Mouse (Mus musculus): ENCODE results near the gene Sephs2. TPM values are rescaled to one million over a fixed set of nuclear protein-coding genes. Genes with fewer than 3 reads are reported as not detected.

Gene Sephs2
- total RNA-seq (2023; ENCODE audit: inconsistent age) = 28.1 to 30.4 TPM (median 28.4 TPM) in 4 replicates

GRCm38 (mm10) chr7:127273925-127274789, at the start of gene Sephs2:
Gene Sephs2, minus strand, starts transcription at chr7:127274055.

GRCm38 (mm10) chr7:127296098-127296497, 22.2 kb upstream of the Sephs2 start, which contains the start of gene Itgal:
Gene Itgal, plus strand, starts transcription at chr7:127296260.

GRCm38 (mm10) chr7:127260309-127261111, 13.3 kb downstream of the Sephs2 start, which contains the start of gene Dctpp1:
Gene Dctpp1, minus strand, starts transcription at chr7:127260709.

GRCm38 (mm10) chr7:127243870-127244657, 29.8 kb downstream of the Sephs2 start, which contains the start of gene Zfp771:
Gene Zfp771, plus strand, starts transcription at chr7:127244274.

GRCm38 (mm10) chr7:127232622-127233367, 41.1 kb downstream of the Sephs2 start, which contains the start of the genes Zfp553 and Sept1:
Gene Zfp553, plus strand, starts transcription at chr7:127233061.
Gene Sept1, minus strand, starts transcription at chr7:127233130.

Other genes starting within 250 kb of the Sephs2 start
- gene Maz, start 247.0 kb downstream of the Sephs2 start, total RNA-seq (2023; ENCODE audit: inconsistent age) = 211 to 222 TPM (median 215 TPM) in 4 replicates
- 2.8 to 4.5 TPM (median 3.0 TPM) in 4 replicates for gene Kif22, start 231.6 kb downstream of the Sephs2 start, total RNA-seq (2023; ENCODE audit: inconsistent age)
- 2.3 to 4.0 TPM (median 2.6 TPM) in 3 of 4 replicates, not detected in the other for gene Zg16, start 186.7 kb downstream of the Sephs2 start, total RNA-seq (2023; ENCODE audit: inconsistent age)
- 46.0 to 63.9 TPM (median 57.5 TPM) in 4 replicates for gene AI467606, start 182.7 kb downstream of the Sephs2 start, total RNA-seq (2023; ENCODE audit: inconsistent age)
- 0.42 to 1.1 TPM (median 0.59 TPM) in 4 replicates for gene Qprt, start 151.8 kb downstream of the Sephs2 start, total RNA-seq (2023; ENCODE audit: inconsistent age)
- gene Spn, start 136.2 kb downstream of the Sephs2 start, total RNA-seq (2023; ENCODE audit: inconsistent age) = 6.5 to 8.8 TPM (median 7.3 TPM) in 4 replicates
- gene Cd2bp2, start 78.0 kb downstream of the Sephs2 start, total RNA-seq (2023; ENCODE audit: inconsistent age) = 76.0 to 79.5 TPM (median 77.9 TPM) in 4 replicates
- gene Tbc1d10b, start 65.6 kb downstream of the Sephs2 start, total RNA-seq (2023; ENCODE audit: inconsistent age) = 54.5 to 63.3 TPM (median 58.6 TPM) in 4 replicates
- gene Mylpf, start 65.2 kb downstream of the Sephs2 start, total RNA-seq (2023; ENCODE audit: inconsistent age) = 5.3 to 13.4 TPM (median 8.4 TPM) in 4 replicates
- gene Zfp553, start 41.0 kb downstream of the Sephs2 start, total RNA-seq (2023; ENCODE audit: inconsistent age) = 9.1 to 13.5 TPM (median 10.3 TPM) in 4 replicates
- gene Sept1, start 40.9 kb downstream of the Sephs2 start, total RNA-seq (2023; ENCODE audit: inconsistent age) = 393 to 439 TPM (median 415 TPM) in 4 replicates
- 14.8 to 24.2 TPM (median 17.5 TPM) in 4 replicates for gene Zfp771, start 29.8 kb downstream of the Sephs2 start, total RNA-seq (2023; ENCODE audit: inconsistent age)
- gene Dctpp1, start 13.3 kb downstream of the Sephs2 start, total RNA-seq (2023; ENCODE audit: inconsistent age) = 13.9 to 18.3 TPM (median 14.3 TPM) in 4 replicates
- gene Itgal, start 22.2 kb upstream of the Sephs2 start, total RNA-seq (2023; ENCODE audit: inconsistent age) = 116 to 127 TPM (median 121 TPM) in 4 replicates
- gene Zfp768, start 71.5 kb upstream of the Sephs2 start, total RNA-seq (2023; ENCODE audit: inconsistent age) = 1.7 to 3.4 TPM (median 2.6 TPM) in 4 replicates
- gene Zfp747, start 102.0 kb upstream of the Sephs2 start, total RNA-seq (2023; ENCODE audit: inconsistent age) = 11.0 to 14.9 TPM (median 12.9 TPM) in 4 replicates
- 3.5 to 3.9 TPM (median 3.6 TPM) in 4 replicates for gene 9130019O22Rik, start 113.1 kb upstream of the Sephs2 start, total RNA-seq (2023; ENCODE audit: inconsistent age)
- gene E430018J23Rik, start 119.6 kb upstream of the Sephs2 start, total RNA-seq (2023; ENCODE audit: inconsistent age) = 5.4 to 8.1 TPM (median 6.8 TPM) in 4 replicates
- 8.6 to 9.8 TPM (median 9.1 TPM) in 4 replicates for gene Zfp764, start 132.8 kb upstream of the Sephs2 start, total RNA-seq (2023; ENCODE audit: inconsistent age)
- gene Zfp688, start 148.0 kb upstream of the Sephs2 start, total RNA-seq (2023; ENCODE audit: inconsistent age) = 12.1 to 16.3 TPM (median 13.2 TPM) in 4 replicates
- 5.1 to 6.1 TPM (median 5.8 TPM) in 4 replicates for gene Zfp689, start 175.1 kb upstream of the Sephs2 start, total RNA-seq (2023; ENCODE audit: inconsistent age)
- 134 to 156 TPM (median 146 TPM) in 4 replicates for gene Prr14, start 185.6 kb upstream of the Sephs2 start, total RNA-seq (2023; ENCODE audit: inconsistent age)
- 285 to 303 TPM (median 297 TPM) in 4 replicates for gene Fbrs, start 205.1 kb upstream of the Sephs2 start, total RNA-seq (2023; ENCODE audit: inconsistent age)
- gene Srcap, start 237.9 kb upstream of the Sephs2 start, total RNA-seq (2023; ENCODE audit: inconsistent age) = 189 to 213 TPM (median 204 TPM) in 4 replicates
- 44.3 to 55.2 TPM (median 53.5 TPM) in 4 replicates for gene Gm42715, start 245.5 kb upstream of the Sephs2 start, total RNA-seq (2023; ENCODE audit: inconsistent age)

All from B cell, adult (primary cell).